Mouse (Mus musculus) ovary, adult 18-20 months (tissue): Measurements from ENCODE around the gene Bpgm.

Experiments used
- DNase-seq: peaks from one replicate; pipeline ENCODE4 v3.0.0; 2022; ENCODE audit warnings: low spot score, mixed read lengths

Bpgm gene

DNA sequence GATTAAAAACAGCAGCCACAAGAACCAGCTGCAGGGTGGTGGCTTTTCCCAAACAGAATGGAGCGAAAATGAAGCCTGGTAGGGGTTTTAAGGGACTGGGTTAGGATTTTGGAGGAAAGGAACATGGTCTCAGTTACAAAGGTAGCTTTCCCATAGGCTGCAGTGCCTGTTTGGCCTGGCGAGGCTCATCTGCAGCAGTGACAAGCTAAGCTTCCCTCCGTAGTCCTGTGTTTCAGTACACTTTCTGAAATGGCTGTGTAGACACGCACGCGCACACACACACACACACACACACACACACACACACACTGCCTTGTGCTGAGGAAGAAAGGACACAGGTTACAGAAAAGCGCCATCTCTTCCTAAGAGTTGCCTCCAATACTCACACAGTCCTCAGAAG, 7.8 kb downstream of the Bpgm start:
- DNase-seq: no peak

DNA sequence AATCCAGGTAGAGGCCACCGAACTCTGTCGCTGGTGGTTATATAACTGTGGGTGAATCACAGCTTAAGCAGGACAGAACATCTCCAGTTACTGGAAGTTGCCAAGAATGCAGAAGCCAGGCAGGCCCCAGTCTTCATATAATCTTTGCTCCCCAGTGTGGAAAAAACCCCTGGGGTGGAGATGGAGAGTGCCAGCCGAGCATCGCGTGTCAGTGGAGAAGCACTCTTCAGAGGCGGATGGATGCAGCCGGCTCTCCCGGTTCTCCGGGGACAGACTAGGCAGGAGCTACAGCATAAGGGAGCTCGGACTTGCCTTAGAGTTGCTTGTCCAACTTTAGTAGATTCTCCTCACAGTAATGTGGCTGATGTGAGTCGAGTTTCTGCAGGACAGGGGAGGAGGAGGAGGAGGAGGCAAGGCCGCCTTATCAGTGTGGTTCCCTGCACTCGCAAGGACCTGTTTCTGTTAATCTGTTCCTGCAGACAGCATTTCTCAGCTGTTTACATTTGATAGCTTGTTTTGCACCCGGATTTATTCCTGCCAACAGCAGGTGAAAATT, 10.1 kb downstream of the Bpgm start:
- peak; percentile 21 for DNase-seq

DNA sequence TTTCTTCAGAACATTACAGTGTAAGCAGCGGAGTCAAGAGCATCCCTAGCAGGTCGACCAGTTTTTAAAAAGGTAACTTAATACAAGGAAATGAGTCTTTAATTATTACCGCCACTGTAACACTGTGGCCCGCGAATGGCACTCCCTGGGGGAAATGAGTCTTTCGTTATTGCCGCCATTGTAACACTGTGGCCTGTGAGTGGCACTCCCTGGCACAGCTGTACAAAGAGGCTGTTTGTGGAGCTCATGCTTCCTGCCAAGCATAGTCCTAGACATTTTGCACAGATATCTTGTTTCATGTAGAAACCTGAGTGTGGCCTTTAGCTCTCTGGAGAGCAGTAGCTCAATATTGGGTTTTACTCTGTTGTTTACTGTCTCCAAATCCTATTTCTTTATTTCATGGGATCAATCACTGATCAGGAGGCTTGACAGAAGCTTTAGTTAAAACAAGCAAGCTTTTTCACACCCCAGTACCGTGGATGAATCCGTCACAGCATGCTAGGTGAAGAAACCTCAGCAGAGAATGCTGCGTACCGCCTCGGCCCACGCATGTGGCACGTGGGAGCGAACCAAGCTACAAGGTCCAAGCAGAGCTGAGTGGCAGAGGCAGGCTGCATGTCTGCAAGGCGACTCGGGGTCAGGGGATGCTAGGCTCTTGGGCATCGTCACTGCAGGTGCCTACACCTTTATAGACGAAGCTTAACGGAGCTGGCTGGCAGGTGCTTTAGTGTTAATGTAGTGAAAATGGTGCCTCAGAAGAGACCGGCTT, 17.5 kb downstream of the Bpgm start:
- no peak for DNase-seq

DNA sequence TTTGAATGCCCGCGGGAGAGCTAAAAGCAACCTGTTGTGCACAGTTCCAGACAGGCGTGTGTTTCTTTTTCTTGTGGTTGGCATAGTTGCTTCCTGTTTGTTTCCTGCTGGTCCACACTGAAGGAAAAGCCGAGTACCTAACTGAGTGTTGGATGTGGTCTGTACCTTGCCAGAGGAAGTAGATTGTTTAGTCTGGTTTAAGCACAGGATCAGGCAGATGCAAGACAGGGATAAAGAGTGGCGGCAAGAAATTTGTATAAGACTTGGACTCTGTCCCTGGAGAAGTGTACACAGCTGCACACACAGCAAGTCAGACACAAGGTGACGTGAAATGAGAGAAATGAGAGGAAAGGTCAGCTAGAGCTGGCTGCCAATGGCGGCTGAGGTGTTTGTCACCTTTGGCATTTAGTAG, 19.1 kb downstream of the Bpgm start:
- DNase-seq: no peak

DNA sequence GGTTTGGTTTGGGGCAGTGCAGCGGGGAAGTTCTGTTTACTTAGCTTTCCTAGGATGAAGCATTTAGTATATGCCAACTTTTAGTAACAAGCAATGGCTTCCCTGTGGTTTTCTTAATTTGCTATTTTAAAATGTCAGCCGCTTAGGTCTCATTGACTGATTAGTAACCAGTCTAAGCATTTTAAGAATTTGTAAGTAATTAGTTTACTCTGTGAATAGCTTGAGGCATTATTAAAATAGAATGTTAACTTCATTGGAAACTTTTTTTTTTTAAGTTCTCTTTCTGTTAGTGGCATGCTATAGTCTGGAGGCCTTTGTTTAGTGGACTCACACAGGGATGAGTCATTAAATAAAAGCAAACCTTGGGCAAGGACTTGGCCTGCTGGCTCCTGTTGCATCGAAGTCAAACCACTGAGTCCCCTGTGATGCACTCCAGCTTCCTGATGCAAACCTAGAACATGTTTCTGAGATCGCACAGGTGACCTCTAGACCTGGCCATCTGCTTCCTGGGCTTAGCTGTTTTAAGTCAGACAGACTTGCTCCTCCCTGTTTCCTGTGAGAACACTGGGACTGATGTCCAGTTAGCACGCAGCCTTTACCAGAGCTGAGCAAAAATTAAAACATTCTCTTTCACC, 22.1 kb downstream of the Bpgm start:
- no peak for DNase-seq

DNA sequence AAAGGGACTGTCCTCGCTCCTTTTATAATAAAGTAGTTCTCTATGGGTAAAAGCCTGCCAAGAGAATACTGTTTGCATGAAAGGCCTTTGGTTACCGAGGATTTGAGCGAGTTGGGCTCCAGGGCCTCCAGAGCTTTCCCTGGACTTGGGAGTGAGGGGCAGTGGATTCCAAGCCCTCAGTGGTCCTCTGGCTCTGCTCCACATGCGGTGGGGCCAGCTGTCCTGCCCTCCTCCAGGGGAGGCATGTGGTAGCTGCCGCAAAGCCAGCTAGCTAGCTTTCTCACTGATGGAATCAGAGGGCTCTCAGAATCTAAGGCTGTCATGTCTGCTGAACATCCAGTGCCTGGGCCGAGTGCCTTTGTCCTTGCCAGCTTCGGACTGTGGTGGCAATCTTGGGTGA, 26.3 kb downstream of the Bpgm start:
- DNase-seq: no peak

DNA sequence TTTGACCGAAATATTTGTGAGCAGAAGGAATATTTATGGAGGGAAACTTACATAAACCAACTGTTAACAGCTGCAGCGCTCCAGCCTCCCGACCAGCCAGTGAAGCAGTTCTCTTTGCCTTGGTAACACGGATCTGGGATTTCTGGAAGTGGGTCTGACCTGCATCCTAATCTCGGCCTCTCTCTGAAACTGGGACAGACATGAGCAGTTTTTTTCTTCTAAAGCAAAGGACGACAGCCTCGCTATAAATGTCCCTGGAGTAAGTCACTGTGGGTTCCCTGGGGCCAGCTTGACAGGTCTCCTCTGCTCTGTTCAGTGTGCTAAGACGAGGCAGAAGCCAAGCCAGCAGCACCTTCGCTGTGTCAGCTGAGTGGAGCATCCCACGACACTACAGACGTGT, 29.9 kb downstream of the Bpgm start:
- no peak for DNase-seq

DNA sequence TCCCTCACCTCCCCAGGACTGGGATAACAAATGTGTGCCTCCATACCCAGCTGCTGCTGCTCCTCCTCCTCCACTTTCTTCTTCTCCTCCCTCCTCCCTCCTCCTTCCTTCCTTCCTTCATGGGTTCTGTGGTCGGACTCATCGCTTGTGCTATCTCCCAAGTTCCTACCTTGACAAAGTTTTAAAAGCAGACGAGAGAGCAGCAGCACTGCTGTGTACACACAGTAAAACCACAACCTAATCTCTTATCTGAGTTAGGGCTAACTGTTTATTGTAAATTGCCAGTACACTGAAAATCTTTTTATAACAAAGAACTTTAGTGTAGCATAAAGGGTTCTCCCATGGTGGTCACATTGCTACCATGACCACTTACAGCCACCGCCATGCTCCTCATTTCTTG, 31.6 kb downstream of the Bpgm start:
- DNase-seq: no peak

DNA sequence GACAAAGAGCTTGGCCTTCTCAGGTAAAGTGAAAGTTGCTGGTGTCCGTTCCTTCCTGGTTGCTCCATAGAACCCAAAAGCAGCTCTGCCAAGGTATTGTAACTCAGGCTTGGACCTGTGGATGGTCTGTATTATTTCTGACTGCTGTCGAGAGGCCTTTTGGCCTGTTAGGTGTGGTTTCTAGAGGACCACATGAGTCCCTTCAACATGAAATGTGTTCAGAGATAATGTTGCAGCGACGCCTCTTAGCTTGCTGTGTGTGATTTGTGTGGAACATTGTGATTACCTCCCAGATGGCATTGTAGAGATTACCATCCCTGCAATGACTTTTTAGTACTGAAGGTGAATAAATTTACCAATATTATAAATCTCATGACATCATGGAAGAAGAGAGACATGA, 32.0 kb downstream of the Bpgm start:
- DNase-seq: no peak

DNA sequence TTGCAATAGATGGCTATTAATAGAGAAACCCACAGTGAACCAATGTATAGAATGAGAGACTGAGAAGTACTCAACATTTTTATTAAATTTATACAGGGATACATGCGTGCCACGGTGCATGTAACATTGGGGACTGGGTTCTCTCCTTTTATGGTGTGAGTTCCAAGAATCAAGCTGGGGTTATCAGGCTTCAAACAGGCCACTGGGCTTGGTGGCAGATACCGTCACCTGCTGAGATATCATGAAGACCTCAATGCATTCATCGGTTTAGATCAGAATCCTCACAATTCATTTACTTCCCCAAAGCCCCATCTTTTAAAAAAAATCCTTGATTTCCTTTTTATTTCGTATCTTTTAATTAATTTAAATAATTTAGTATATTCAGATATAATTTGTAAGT, 34.3 kb downstream of the Bpgm start:
- DNase-seq: no peak

DNA sequence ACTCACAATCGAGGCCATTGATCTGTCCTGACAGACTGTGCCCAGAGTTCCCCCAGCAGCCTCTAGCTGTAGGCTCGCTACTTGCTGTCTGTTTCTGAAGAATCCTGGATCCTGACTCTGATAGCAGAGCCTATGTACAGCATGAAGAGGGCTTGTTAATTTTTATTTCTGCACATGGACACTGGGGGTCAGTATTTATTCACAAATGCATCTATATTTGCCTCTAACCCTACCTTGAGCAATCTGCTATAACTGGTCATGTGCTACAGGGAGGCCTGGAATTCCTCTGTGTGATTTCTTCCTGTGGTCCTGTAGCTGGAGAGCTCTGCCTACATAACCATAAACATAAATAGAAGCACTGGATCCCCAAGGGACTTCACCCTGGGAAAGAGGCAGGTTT, 35.4 kb downstream of the Bpgm start:
- no peak for DNase-seq

DNA sequence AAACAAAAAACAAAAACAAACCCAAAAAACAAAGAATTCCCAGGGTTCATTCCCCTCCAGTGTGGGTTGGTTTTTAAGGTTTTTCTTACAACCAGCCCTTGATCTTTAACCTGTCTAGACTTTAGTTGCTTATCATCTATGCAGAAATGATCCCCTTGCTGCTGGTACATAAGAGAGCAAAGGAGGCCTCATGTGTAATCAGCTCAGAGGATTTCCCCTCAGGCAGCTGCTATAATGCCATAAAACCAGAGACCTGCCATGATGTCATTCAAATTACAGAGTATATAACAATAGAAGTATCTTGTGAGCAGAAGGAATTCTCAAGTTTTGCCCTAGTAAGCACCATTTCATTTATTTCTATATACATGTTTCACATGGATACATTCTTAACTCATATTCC, 36.7 kb downstream of the Bpgm start:
- no peak for DNase-seq

DNA sequence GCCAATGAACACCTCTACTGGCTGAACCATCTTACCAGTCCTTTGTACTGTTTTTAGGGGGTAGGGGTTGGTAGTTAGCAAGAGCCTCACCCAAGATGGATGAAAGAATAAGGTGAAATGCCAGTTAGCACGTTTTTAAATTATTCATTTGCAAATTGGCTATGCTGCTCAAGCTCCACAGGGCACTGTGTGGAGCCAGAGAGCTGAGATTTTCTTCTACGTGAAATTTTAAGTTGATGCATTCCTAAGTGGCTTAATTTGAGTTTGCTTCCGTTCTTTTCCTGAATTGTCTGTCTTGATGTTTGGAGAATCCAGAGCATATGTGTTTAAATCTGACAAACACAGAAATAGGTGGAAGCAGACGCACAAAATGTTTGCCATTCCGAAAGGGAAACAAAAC, 38.6 kb downstream of the Bpgm start:
- DNase-seq: no peak

DNA sequence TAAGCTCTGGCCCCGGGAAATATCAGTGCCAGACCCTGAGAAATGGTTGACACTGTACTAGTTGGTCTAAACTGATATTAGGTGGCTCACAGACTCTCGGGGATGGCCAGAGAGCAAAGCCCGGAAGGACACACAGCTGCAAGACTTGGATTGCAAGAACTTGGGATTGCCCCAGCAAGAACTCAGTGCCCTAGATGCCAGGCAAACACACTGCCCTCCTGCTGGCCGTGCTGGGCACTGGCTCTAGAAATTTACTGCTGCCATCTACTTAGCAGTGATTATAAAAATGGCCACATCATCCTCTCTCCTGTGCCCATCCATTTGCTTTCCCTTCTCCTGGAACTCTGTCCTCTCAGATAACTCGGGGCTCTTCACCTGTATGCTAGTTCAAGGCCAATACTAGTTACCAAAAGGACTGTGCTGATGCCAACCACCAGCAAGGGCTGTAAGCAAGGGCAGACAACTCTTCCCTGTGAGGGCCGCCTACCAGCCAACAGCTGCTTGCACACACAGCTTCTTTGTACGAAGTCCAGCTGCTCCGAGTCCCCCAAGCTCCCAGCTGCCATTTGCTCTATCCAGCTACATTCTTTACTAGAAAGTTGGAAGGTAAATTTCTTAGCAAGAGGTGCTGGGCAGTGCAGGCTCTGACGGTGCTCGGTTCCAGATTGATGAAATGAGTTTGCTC, 39.2 kb downstream of the Bpgm start:
- DNase-seq: no peak

DNA sequence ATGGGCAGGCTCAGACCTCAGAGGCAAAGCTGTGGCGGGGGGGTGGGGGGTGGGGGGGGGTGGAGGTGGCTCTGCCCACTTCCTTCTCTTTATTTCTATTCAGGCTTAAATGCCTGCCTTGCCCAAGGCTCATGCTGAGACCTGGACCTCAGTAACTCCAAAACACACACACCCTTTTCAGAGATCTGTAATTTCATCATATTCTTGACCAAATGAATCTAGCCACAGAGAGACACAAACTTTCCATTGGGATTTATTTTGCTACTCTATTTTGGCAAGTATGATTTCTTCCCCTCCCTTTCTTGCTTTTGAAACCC, 39.7 kb downstream of the Bpgm start:
- DNase-seq: no peak

DNA sequence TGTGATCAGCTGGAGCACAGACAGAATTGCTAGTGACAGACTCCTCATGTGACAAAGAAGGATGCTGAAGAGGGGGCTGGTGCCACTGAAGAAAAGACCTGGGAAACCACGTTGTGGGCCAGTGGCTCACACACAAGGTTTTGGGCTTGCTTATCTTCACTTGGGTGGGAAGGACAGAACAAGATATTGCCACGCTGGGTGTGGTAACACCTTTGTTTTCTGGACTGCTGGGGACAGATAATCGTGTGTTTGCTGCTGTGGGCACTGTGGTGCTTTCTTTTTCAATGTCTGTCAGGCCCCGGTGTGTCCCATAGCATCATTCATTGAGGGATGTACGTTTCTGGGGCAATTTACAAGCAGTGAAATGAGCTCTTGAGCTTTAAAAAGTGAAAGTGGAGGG, 41.7 kb downstream of the Bpgm start:
- DNase-seq: no peak

DNA sequence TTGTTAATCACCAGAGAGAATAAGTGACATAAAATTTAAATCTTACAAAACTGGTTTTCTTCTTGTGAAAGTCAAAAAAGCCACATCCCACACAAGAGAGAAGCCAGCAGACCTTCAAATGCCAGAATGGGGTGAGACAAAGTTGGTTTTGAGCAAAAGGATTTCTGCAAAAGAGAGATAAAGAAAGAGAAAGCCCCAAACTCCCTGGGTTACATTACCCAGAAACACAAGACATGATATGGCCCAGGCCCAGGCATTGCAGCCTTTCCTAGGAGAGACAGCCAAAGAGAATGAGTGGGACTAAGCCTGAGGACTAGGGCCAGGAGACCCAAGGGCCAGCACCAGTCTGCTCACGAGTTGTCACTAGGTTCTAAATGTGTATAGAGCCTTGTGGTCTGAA, 43.1 kb downstream of the Bpgm start:
- no peak for DNase-seq

DNA sequence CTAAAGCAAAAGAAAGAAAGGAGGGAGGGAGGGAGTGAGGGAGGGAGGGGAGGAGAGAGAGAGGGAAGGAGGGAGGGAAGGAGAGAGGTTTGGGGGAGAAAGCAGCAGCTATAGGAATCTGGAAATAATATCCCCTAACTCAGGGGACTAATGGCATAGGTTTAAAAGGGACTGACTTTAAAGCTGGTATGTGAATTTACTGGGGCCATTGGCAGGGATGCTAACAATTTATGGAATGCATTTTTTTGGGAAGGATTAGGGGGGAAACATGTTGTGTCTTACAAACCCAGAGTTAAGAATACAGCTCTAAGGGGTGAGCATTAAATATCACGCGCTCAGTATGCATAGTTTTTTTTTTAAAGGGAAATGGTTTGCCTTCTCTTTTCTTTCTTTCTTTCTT, 44.5 kb downstream of the Bpgm start:
- DNase-seq: no peak

DNA sequence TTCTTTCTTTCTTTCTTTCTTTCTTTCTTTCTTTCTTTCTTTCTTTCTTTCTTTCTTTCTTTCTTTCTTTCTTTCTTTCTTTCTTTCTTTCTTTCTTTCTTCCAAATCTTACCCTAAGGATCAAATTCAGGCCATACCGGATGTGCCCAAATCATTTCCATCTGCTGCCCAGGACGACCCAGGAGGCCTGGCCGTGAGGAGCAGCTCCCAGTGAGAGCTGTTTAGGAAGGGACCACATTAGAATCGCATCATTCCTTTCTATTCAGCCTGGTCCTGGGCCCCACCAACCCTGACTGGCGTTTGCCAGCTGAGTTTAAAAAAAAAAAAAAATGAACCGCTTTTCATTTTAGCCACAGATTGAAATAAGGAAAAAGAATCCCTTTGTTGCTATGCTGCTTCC, 44.9 kb downstream of the Bpgm start:
- no peak for DNase-seq

DNA sequence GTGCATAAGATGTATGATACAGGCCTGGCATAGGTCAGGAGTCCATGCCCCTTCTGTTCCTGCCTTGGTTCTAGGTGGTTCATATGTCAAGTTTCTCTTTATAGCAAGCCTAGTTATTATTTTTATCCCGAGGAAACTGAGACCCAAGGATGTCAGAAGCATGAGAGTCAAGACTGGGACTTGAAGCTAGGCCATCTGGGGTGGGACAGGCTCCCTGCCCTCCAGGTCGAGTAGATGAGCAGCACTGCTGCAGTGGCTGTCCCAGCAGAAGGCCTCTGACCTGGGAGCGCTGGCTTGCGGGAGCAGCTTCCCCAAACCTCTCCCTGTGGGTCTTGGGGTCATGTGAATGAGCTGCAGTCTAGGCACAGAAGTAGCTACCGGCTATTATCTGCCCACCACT, 47.5 kb downstream of the Bpgm start:
- no peak for DNase-seq

DNA sequence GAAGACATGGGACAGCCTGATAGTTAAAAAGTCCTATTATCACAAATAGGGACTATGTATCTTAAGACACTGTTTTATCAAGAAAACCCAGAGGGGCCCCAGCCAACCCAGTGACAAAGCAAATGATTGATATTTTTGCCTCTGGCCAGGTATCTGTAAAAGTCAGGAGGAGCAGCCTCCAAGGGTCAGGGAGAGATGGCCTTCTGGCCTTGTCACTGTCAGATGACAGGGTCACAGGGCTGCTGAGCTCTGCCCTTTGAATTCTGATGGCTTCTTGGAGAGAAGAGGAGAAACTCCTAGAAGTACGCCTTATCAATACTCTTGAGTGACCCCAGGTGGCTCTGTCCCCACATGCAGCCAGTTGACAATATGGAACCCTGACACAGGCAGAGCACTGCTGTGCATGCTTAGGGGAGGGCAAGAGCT, 49.5 kb downstream of the Bpgm start:
- no peak for DNase-seq

DNA sequence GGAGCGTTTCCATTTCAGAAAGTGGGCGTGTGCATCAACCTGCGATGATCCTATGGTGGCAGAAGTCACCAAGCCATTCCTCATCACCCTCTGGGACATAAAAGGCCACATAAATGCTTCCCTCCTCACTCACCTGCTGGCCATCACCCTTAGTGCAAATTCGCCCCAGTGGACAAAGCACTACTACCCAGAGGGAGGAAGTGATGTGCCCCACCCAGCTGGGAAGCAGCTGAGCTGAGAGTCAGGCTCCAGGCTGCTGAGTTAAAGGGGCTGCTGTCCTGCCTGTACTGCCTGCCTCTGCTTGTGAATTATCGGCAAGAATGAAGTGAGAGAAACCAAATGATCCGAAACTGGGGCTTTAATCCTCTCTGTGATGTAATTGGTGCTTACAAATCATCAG, 49.9 kb downstream of the Bpgm start:
- DNase-seq: no peak

DNA sequence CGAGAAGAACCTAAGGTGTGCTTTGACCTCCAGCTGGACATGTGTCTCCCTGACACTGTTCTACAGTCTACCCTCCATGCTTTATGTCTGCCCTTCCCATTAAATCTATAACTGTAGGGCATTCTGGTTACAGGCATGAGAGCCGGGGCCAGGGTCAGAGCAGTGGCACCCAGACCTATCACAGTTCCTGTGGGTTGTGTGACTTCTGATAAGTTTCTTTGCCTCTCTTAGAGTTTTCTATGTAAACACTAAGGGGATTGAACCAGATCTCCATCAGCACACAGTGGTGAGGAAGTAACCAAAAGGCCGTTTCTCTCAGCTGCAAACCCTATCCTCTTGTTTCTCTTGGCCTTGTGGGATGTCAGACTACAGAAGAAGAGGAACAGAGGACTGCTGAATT, 50.4 kb downstream of the Bpgm start:
- no peak for DNase-seq
